Mouse (Mus musculus): ENCODE results near the gene Inca1. TPM values are rescaled to one million over a fixed set of nuclear protein-coding genes. Genes with fewer than 3 reads are reported as not detected.

The Inca1 gene
- total RNA-seq, 2 experiments from 2014 or later, result 1.5 to 2.5 TPM

DNA sequence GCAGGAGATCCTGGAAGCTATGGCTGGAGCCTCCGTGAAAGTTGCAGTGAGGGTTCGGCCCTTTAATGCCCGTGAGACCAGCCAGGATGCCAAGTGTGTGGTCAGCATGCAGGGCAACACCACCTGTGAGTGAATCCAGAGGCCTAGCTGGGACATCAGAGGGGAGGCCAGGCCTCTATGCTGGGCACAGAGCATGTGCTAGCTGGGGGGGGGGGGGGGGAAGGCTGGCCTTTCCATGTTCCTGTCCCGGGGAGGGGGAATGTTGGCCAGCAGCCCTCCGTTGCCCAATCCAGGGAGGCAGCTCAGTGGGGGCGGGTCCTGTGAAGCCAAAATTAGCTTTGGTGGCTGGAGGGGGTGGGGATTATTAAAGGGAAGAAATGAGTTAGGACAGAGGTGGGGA lies 2.8 kb upstream of the Inca1 start:
- intact Hi-C loops (cut with DNase I), result no loop called here

GRCm38 (mm10) chr11:70701984-70702733 lies 2.2 kb upstream of the Inca1 start:
- peak in 1 of 2 experiments; percentile 76 for DNase-seq (ENCODE audit: low spot score in 2 of 2)
- intact Hi-C loops (cut with DNase I), result no loop called here

More for the DNA sequence above, 2.8 kb upstream of the Inca1 start:
- DNase-seq (ENCODE audit: low spot score in 2 of 2), result no peak

DNA sequence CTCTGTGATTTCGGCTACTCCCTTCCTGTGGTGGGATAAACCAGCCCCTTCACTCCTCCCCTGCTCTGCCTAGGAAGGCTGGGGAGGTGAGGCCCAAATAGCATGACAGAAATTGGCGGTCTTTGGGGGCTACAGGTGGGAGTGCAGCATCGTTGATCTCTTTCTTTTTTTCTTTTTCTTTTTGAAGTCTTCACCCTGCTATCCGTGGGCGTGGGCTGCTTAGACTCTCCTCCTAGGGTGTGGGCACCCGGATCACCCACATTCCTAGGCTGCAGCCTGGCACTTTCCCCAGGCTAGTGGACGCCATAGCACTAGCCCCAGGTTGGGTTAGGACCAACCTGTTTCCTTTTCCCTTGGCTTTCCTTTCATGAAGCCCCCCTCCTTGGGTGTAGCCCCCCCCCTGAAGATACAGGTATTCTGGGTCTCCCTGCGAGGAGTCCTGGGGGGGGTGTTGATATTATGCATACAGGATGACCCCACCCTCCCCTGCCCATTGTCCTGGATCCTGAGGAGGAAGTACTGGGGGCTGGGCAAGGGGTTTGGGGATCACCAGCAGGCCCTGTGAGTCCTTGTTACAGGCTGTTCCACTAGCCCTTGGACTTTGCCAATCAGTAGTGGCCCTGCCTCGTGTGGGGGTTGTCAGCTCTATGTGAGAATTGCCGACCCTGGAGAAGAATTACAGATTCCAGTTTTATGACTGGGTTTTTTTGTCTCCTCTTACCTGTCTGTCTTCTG lies 1.4 kb upstream of the Inca1 start:
- DNase-seq (ENCODE audit: low spot score in 2 of 2), result peak in 1 of 2 experiments; percentile 41
- intact Hi-C loops (cut with DNase I), result no loop called here

DNA sequence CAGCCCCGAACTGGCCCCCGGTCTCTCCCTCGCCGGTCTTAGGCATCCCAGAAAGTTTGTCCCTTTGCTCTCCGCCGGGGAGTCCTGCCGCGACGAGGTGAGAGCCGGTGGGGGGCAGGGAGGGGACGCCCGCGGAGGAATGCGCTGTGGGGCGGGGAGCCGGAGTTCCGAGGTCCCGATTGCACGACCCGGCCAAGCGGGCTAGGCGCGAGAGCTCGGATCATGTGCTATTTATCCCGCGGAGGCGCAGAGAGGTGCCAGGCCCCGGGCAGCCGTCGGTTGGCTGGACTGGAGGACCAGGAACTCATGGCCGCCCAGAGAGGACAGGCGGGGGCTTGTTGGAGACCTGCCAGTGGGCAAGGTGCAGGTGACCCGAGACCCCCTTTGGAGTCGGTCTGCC lies 658 bp upstream of the Inca1 start:
- DNase-seq (ENCODE audit: low spot score in 2 of 2), result peak; percentile 45 to 56
- intact Hi-C loops (cut with DNase I), result loop anchor here (1.0 kb wide), 1 partner anchor 13 kb away; no protein-coding TSS in a partner anchor

GRCm38 (mm10) chr11:70699051-70699450 lies 904 bp downstream of the Inca1 start:
- DNase-seq (ENCODE audit: low spot score in 2 of 2), result no peak
- intact Hi-C loops (cut with DNase I), result no loop called here

GRCm38 (mm10) chr11:70697376-70697775 lies 2.6 kb downstream of the Inca1 start:
- intact Hi-C loops (cut with DNase I), result no loop called here
- no peak for DNase-seq (ENCODE audit: low spot score in 2 of 2)

- intact Hi-C loops (cut with DNase I), result no loop called here
- DNase-seq (ENCODE audit: low spot score in 2 of 2), result peak in 1 of 2 experiments; percentile 57
Measured at GRCm38 (mm10) chr11:70693504-70693903, 6.5 kb downstream of the Inca1 start.

- intact Hi-C loops (cut with DNase I), result loop anchor here (5.0 kb wide), 1 partner anchor 68 kb away; no protein-coding TSS in a partner anchor
- no peak for DNase-seq (ENCODE audit: low spot score in 2 of 2)
Measured at GRCm38 (mm10) chr11:70689578-70689977, 10.4 kb downstream of the Inca1 start.

- DNase-seq (ENCODE audit: low spot score in 2 of 2), result no peak
- intact Hi-C loops (cut with DNase I), result loop anchor here (1.0 to 5.0 kb wide), 2 partner anchors 34 to 69 kb away; partner anchors contain the start of gene Pfn1
Measured at GRCm38 (mm10) chr11:70688372-70688771, 11.6 kb downstream of the Inca1 start.

GRCm38 (mm10) chr11:70687601-70688199 lies 12.3 kb downstream of the Inca1 start, which contains the start of gene Camta2:
TSS of gene Camta2 (minus strand) at chr11:70688105.
- intact Hi-C loops (cut with DNase I), result loop anchor here (1.0 to 5.0 kb wide), 4 partner anchors 13 to 70 kb away; partner anchors contain the start of genes Inca1, Kif1c, Pfn1 and Spag7
- peak; percentile 86 to 88 for DNase-seq (ENCODE audit: low spot score in 2 of 2)

- peak; percentile 58 to 88 for DNase-seq (ENCODE audit: low spot score in 2 of 2)
- intact Hi-C loops (cut with DNase I), result loop anchor here (1.0 to 5.0 kb wide), 3 partner anchors 13 to 70 kb away; partner anchors contain the start of genes Inca1, Kif1c and Spag7
Measured at GRCm38 (mm10) chr11:70686901-70687566, 12.9 kb downstream of the Inca1 start.

DNA sequence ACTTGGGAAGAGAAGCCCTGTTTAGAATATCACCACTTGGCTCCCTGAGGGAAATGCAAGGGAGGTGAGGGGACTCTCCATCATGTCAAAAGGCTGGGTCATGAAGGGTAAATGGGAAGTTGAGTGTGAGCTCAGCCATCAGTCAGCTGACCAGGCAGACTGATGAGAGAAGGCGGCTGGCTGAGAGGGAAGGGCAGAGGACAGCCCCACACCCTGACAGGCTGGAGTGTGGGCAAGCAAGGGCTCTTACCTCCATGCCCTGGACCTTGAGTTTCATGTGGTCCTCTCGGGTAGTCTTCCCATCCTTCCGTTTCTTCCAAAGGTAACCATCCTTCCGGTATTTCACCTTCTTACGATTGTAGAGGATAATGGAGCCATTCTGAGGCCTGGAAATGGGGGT lies 16.3 kb downstream of the Inca1 start:
- no peak for DNase-seq (ENCODE audit: low spot score in 2 of 2)
- intact Hi-C loops (cut with DNase I), result no loop called here

GRCm38 (mm10) chr11:70681897-70682581 lies 17.9 kb downstream of the Inca1 start:
- peak in 1 of 2 experiments; percentile 66 for DNase-seq (ENCODE audit: low spot score in 2 of 2)
- intact Hi-C loops (cut with DNase I), result no loop called here

- intact Hi-C loops (cut with DNase I), result no loop called here
- DNase-seq (ENCODE audit: low spot score in 2 of 2), result no peak
Measured at GRCm38 (mm10) chr11:70681170-70681569, 18.8 kb downstream of the Inca1 start.

DNA sequence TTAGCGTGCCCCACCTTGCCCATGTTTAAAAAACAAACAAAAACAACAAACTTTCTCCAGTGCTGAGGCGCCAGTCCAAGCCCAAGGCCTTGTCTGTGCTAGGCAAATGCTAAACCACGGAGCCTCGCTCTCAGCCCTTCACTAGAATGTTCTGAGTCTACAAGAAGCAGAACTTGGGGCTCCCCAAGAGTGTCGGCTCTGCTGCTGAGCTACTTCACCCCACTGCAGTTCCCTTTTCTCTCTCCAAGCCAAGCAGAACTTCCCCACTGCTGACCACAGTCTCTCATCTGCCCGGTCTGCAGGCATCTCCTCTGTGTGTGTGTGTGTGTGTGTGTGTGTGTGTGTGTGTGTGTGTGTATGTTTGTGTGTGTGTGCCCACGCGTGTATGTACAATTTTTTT lies 20.1 kb downstream of the Inca1 start:
- intact Hi-C loops (cut with DNase I), result no loop called here
- DNase-seq (ENCODE audit: low spot score in 2 of 2), result peak in 1 of 2 experiments; percentile 43

GRCm38 (mm10) chr11:70679361-70679760 lies 20.6 kb downstream of the Inca1 start:
- DNase-seq (ENCODE audit: low spot score in 2 of 2), result no peak
- intact Hi-C loops (cut with DNase I), result no loop called here

DNA sequence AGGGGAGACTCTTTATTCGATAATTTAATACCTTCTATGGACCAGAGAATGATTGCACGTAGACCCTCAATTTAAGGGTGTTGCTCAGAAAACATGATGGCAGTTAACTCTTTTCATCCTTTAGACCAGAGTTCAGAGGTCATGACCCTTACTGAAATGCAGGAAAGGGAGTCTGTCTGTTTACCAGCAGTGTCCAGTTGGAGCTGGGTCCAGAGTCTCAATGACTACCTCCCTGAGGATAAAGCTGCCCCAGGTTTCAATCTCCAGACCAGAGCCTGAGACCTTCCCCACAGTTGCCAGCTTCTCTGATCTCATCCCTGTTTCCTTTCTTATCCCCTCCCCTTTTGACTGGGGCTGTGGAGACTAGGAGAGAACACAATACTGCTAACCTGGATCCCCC lies 21.4 kb downstream of the Inca1 start:
- intact Hi-C loops (cut with DNase I), result no loop called here
- DNase-seq (ENCODE audit: low spot score in 2 of 2), result no peak

DNA sequence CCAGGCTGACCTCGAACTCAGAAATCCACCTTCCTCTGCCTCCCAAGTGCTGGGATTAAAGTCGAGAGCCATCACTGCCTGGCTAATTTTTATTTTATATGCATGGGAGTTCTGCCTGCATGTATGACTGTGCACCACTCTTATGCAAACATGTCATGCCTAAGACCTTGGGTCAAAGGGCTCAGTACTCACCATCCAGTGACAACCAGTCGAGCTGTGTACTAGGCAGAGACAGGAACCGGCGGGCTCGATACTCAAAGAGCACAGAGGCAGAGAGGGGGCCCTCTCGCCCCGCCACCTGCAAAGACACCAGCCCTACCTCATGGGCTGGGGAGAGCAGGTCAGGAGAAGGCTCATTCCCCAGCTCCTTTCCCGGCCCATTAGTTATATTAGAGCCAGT lies 21.9 kb downstream of the Inca1 start:
- intact Hi-C loops (cut with DNase I), result no loop called here
- no peak for DNase-seq (ENCODE audit: low spot score in 2 of 2)

- DNase-seq (ENCODE audit: low spot score in 2 of 2), result no peak
- intact Hi-C loops (cut with DNase I), result no loop called here
Measured at GRCm38 (mm10) chr11:70674501-70674900, 25.5 kb downstream of the Inca1 start.
